Mouse (Mus musculus): Measurements from ENCODE around the gene AY358078.

DNA sequence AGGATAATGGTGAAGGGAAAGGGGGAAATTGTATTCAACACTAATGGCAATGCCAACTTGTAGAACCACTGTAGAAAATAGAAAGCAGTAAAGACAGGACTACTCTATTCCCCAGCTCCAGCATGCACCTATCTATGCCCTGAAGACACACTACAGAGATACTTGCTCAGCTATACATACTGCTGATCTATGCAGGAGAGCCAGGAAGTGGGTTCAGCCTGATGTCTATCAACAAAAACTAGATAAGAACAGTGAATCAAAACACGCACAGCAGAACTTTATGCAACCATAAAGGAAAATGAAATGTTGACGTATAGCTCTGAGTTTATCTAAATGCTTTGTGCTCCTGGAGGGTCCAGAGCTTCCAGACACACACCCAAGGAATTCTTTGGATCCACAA is 42.9 kb downstream of the AY358078 start:
- TF ChIP-seq CTCF (IDR thresholded peaks at IDR 0.05; ENCODE audit: control insufficient read depth, insufficient read depth, low read length), result no peak
- TF ChIP-seq POLR2A (IDR thresholded peaks at IDR 0.05; ENCODE audit: borderline replicate concordance, control insufficient read depth, low read depth, low read length), result no peak

Measured in bone marrow, adult 2 months (tissue).